Mouse (Mus musculus) B cell, adult 62 days (primary cell): ENCODE measurements around the gene Bag1. TPM values are rescaled to one million over a fixed set of nuclear protein-coding genes. Genes with fewer than 3 reads are reported as not detected.

ENCODE experiments used
- total RNA-seq: library from RNA; stranded (reverse); gene quantifications from 4 replicates; pipeline ENCODE4 v1.2.4, GENCODE M21; 2023

Bag1 gene
- total RNA-seq = 66.0 to 76.4 TPM (median 72.0 TPM) in 4 replicates

DNA sequence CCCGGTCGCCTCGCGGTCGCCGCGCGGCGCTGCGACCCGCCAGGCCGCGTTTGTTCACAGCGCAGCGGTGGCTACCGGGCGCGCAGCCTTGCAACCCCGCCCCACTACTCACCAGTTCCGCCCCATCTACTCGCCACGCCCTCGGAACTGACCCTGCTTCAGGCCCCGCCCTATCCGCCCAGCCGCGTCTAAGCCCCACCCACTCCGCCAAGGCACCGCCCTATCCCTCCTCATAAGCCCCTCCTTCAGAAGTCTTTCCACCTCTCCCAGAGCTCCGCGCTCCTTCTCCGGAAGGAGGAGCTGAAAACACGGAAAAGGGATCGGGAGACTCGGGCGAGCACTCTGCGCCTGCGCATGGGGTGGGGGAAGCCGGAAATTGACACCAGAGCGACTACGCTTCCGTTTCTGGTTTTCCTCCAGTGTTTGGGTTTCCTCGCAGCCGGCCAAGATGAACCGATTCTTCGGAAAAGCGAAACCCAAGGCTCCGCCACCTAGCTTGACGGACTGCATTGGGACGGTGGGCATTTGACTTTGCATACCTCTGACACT lies at the start of gene Bag1, which contains the start of gene Chmp5:
Gene Bag1 (minus strand): TSS at position 135 of the 549 bp plus-strand sequence.
Gene Chmp5 (plus strand): TSS at position 248 of the 549 bp plus-strand sequence.

DNA sequence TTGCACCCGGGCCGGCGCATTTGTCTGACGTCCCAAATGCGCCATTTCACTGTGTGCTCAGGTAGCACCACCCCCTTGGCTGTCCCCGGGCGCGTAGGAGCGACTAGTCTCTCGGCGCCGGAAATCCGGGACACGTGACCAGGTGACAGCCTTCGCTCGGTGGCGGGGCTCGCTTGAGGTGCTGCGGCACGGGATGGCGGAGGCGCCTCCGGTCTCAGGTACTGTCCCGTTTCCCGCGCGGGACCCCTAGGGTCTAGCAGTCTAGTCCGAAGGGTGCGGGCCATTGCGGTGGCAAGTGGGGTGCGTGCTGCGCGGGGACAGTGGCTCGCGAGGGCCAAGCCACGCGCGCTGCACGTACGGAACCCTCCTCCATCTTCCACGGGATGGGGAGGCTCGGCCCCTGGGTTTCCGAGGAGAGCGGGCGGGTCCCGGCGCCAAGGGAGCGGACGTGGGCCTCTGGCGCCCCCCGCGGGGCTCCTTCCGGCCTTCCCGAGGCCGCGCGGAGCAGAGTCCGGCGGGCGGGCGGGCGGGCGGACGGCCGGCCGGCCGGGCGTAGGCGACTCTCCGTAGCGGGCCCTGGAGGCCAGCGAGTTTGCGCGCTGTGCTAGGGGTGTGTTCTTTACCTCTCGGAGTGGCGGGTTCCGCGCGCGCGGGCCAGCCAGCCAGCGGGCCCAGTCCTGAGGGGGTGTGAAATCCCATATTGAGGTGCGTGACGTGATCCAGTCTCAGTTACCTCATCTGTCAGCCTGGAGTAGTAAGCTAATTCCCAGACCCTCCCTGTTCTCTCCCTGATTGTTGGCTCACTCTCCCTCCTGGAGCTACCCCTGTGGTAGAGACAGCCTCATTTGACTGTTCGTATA lies 23.0 kb upstream of the Bag1 start, which contains the start of gene Nfx1:
Gene Nfx1 (plus strand): TSS at position 65 of the 860 bp plus-strand sequence.

GRCm38 (mm10) chr4:40919785-40920184 lies 28.3 kb downstream of the Bag1 start, which contains the start of gene Spink4:
Gene Spink4, plus strand, starts transcription at chr4:40920052.

Other genes starting within 250 kb of the Bag1 start
- 28.2 to 36.1 TPM (median 29.4 TPM) in 4 replicates for gene Aptx, start 245.1 kb downstream of the Bag1 start, total RNA-seq
- gene Dnaja1, start 226.1 kb downstream of the Bag1 start, total RNA-seq = 419 to 597 TPM (median 444 TPM) in 4 replicates
- 70.1 to 87.0 TPM (median 85.7 TPM) in 4 replicates for gene Smu1, start 190.4 kb downstream of the Bag1 start, total RNA-seq
- gene B4galt1, start 94.3 kb downstream of the Bag1 start, total RNA-seq = 46.1 to 51.5 TPM (median 47.3 TPM) in 4 replicates
- not detected in 4 replicates for gene Spink4, start 28.2 kb downstream of the Bag1 start, total RNA-seq
- gene Chmp5, start 113 bp upstream of the Bag1 start, total RNA-seq = 37.5 to 40.9 TPM (median 38.4 TPM) in 4 replicates
- 87.1 to 97.3 TPM (median 95.8 TPM) in 4 replicates for gene Nfx1, start 22.6 kb upstream of the Bag1 start, total RNA-seq
- gene Aqp7, start 99.8 kb upstream of the Bag1 start, total RNA-seq = not detected in 4 replicates
- gene Aqp3, start 149.9 kb upstream of the Bag1 start, total RNA-seq = 0.41 to 1.8 TPM (median 1.6 TPM) in 3 of 4 replicates, not detected in the other
- 60.6 to 66.7 TPM (median 63.1 TPM) in 4 replicates for gene Nol6, start 176.2 kb upstream of the Bag1 start, total RNA-seq
- gene Ube2r2, start 187.4 kb upstream of the Bag1 start, total RNA-seq = 77.3 to 95.7 TPM (median 92.0 TPM) in 4 replicates